Mouse (Mus musculus): ENCODE results near the gene Casq2.

The Casq2 gene

GRCm38 (mm10) chr3:102086283-102086682, at the start of gene Casq2:
Gene Casq2, plus strand, starts transcription at chr3:102086415.
- no peak for DNase-seq (ENCODE audit: low read depth)

- DNase-seq (ENCODE audit: low read depth): no peak
These were observed 48.4 kb upstream of the Casq2 start for GRCm38 (mm10) chr3:102037806-102038205.

GRCm38 (mm10) chr3:102038608-102039007, 47.6 kb upstream of the Casq2 start:
- no peak for DNase-seq (ENCODE audit: low read depth)

GRCm38 (mm10) chr3:102041632-102042031, 44.6 kb upstream of the Casq2 start:
- no peak for DNase-seq (ENCODE audit: low read depth)

- no peak for DNase-seq (ENCODE audit: low read depth)
These were observed 41.1 kb upstream of the Casq2 start for GRCm38 (mm10) chr3:102045071-102045470.

GRCm38 (mm10) chr3:102047532-102047931, 38.7 kb upstream of the Casq2 start:
- DNase-seq (ENCODE audit: low read depth): no peak

GRCm38 (mm10) chr3:102049207-102050104, 36.8 kb upstream of the Casq2 start:
- no peak for DNase-seq (ENCODE audit: low read depth)

GRCm38 (mm10) chr3:102052036-102052435, 34.2 kb upstream of the Casq2 start:
- no peak for DNase-seq (ENCODE audit: low read depth)

GRCm38 (mm10) chr3:102053293-102053692, 32.9 kb upstream of the Casq2 start:
- no peak for DNase-seq (ENCODE audit: low read depth)

- no peak for DNase-seq (ENCODE audit: low read depth)
These were observed 30.3 kb upstream of the Casq2 start for GRCm38 (mm10) chr3:102055878-102056277.

GRCm38 (mm10) chr3:102060065-102060464, 26.1 kb upstream of the Casq2 start:
- DNase-seq (ENCODE audit: low read depth): no peak

- no peak for DNase-seq (ENCODE audit: low read depth)
These were observed 24.1 kb upstream of the Casq2 start for GRCm38 (mm10) chr3:102061923-102062670.

GRCm38 (mm10) chr3:102062671-102063010, 23.6 kb upstream of the Casq2 start:
- DNase-seq (ENCODE audit: low read depth): no peak

GRCm38 (mm10) chr3:102063273-102064120, 22.7 kb upstream of the Casq2 start:
- no peak for DNase-seq (ENCODE audit: low read depth)

GRCm38 (mm10) chr3:102064566-102064965, 21.6 kb upstream of the Casq2 start:
- DNase-seq (ENCODE audit: low read depth): no peak

- DNase-seq (ENCODE audit: low read depth): no peak
These were observed 18.9 kb upstream of the Casq2 start for GRCm38 (mm10) chr3:102067306-102067705.

- DNase-seq (ENCODE audit: low read depth): no peak
These were observed 18.4 kb upstream of the Casq2 start for GRCm38 (mm10) chr3:102067861-102068260.

GRCm38 (mm10) chr3:102069260-102069659, 17.0 kb upstream of the Casq2 start:
- no peak for DNase-seq (ENCODE audit: low read depth)

- DNase-seq (ENCODE audit: low read depth): no peak
These were observed 16.5 kb upstream of the Casq2 start for GRCm38 (mm10) chr3:102069686-102070085.

- DNase-seq (ENCODE audit: low read depth): no peak
These were observed 15.9 kb upstream of the Casq2 start for GRCm38 (mm10) chr3:102070360-102070759.

GRCm38 (mm10) chr3:102071016-102071415, 15.2 kb upstream of the Casq2 start:
- DNase-seq (ENCODE audit: low read depth): no peak

GRCm38 (mm10) chr3:102079413-102079812, 6.8 kb upstream of the Casq2 start:
- DNase-seq (ENCODE audit: low read depth): no peak

All from c-Kit-positive CD71-negative TER-119-negative erythroid progenitor cells, embryonic 14.5 days (primary cell).